In the genomic region with DNA sequence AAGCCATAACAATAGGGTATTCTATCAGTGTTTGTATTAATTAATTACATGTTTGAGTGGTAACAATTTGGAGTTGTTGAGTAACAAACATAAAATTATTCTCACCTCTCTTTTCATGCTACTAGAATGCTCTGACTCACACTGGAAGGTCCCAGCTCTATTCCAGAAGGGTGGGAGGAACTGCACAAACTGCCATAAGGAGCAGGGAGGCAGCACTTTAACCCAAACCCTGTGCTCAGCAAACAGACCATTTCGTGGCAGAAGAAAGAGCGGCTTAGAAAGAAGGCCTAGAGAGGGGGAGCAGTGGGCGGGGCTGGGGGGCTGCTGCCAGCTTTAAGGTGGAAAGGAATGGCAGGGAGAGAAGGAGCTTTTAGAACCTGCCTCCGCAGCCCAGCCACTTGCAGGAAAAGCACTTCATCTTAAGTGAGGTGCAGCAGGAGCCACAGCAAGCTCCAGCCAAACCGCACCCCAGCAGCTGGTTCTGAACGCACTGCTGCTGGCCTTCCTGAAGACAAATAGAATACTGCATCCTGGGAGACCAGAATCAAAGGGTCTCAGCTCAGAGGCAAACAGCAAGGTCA, we compare ENCODE assay signal across 20 mouse cellular contexts. TPM values are rescaled to one million over a fixed set of nuclear protein-coding genes. Genes with fewer than 3 reads are reported as not detected.
A peak's percentile ranks its signal among the peaks of the same experiment; 100 is the strongest.
DNase-seq lines count a peak whose midpoint lies in the region; ATAC-seq and TF ChIP-seq lines count a peak whose summit lies in the region.
"Had no signal": no experiment of that assay in that cellular context is flagged by ENCODE, and none has a peak within 500 bp of the region (broad histone marks: within the 10 kb centered on the region; RNA-seq: fewer than 3 reads in every experiment).

No protein-coding gene starts in this region.

- no peaks in the 10 kb centered on the region for H3K36me3 ChIP-seq in lung, postnatal 0 days (ENCODE audit: insufficient read depth, low read length)
- no peaks in the 10 kb centered on the region for H3K36me3 ChIP-seq in embryonic facial prominence, embryonic 13.5 days
- no peaks in the 10 kb centered on the region for H3K36me3 ChIP-seq in limb, embryonic 14.5 days (ENCODE audit: control insufficient read depth, insufficient read depth, low read length)
- H3K36me3 ChIP-seq: embryonic facial prominence, embryonic 12.5 days; hindbrain, embryonic 10.5 days; intestine, embryonic 15.5 days; neural tube, embryonic 12.5 days had no signal

- peak; percentile 10 for DNase-seq in gastrocnemius, adult 2 months
- DNase-seq in gastrocnemius, postnatal 25 days, result no peak
- DNase-seq in lung, postnatal 0 days (ENCODE audit: low spot score), result peak; percentile 48
- DNase-seq in lung, postnatal 25 days (ENCODE audit: low spot score), result no peak
- no peak for DNase-seq in limb, embryonic 14.5 days (ENCODE audit: low spot score)
- no peak for DNase-seq in right cerebral cortex, postnatal 10 days (ENCODE audit: low spot score in 2 of 2)
- DNase-seq: adrenal gland, postnatal 10 days; cerebellum, adult 18-20 months; cerebellum, postnatal 36 days; left cerebral cortex, postnatal 4 days; right cerebral cortex, postnatal 4 days; thymus, adult 18-20 months had no signal

- WGBS in lung, postnatal 0 days, result 17% methylated on average over 6 of the region's 6 CpGs
- whole genome bisulfite sequencing in embryonic facial prominence, embryonic 13.5 days, result 8% methylated on average over 6 of the region's 6 CpGs
- WGBS in limb, embryonic 14.5 days, result 11% methylated on average over 6 of the region's 6 CpGs

- no peak overlapping the region for H3K4me2 ChIP-seq in lung, postnatal 0 days (replicated peaks; ENCODE audit: low read depth, low read length)
- H3K4me2 ChIP-seq in embryonic facial prominence, embryonic 13.5 days, result peak overlapping the region; percentile 5; the same call in 1 of the 2 replicates
- 0 out of 2 replicates have a peak overlapping the region, but pooled peaks have one; percentile 3 for H3K4me2 ChIP-seq in limb, embryonic 14.5 days (replicated peaks; ENCODE audit: low read depth, low read length, severe bottlenecking)
- H3K4me2 ChIP-seq: embryonic facial prominence, embryonic 12.5 days; intestine, embryonic 15.5 days; neural tube, embryonic 12.5 days had no signal

- no peaks in the 10 kb centered on the region for H3K9me3 ChIP-seq in lung, postnatal 0 days (ENCODE audit: low read length)
- 0 out of 2 replicates have a peak, but pooled peaks cover 2% of the 10 kb centered on the region for H3K9me3 ChIP-seq in embryonic facial prominence, embryonic 13.5 days
- H3K9me3 ChIP-seq in limb, embryonic 14.5 days (ENCODE audit: control insufficient read depth, low read length), result no peaks in the 10 kb centered on the region
- H3K9me3 ChIP-seq: embryonic facial prominence, embryonic 12.5 days; hindbrain, embryonic 10.5 days; intestine, embryonic 15.5 days; neural tube, embryonic 12.5 days had no signal

- intact Hi-C loops in gastrocnemius, adult 2 months (cut with DNase I), result no loop called here

- no peak overlapping the region for H3K4me3 ChIP-seq in gastrocnemius, adult 2 months
- no peak overlapping the region for H3K4me3 ChIP-seq in lung, postnatal 0 days (ENCODE audit: low read depth, low read length)
- no peak overlapping the region for H3K4me3 ChIP-seq in embryonic facial prominence, embryonic 13.5 days
- no peak overlapping the region for H3K4me3 ChIP-seq in limb, embryonic 14.5 days (replicated peaks; ENCODE audit: low read length)
- H3K4me3 ChIP-seq: embryonic facial prominence, embryonic 12.5 days; hindbrain, embryonic 10.5 days; intestine, embryonic 15.5 days; layer of hippocampus, adult 2 months; neural tube, embryonic 12.5 days had no signal

- TF ChIP-seq CTCF in gastrocnemius, adult 2 months (IDR thresholded peaks at IDR 0.05), result no peak
- TF ChIP-seq CTCF in lung, postnatal 0 days (IDR thresholded peaks at IDR 0.05), result no peak

- H3K27me3 ChIP-seq in lung, postnatal 0 days (replicated peaks; ENCODE audit: insufficient read depth, low read length), result no peaks in the 10 kb centered on the region
- peaks cover 19% of the 10 kb centered on the region for H3K27me3 ChIP-seq in embryonic facial prominence, embryonic 13.5 days
- H3K27me3 ChIP-seq in limb, embryonic 14.5 days (ENCODE audit: control insufficient read depth, insufficient read depth, low read length), result no peaks in the 10 kb centered on the region

- ATAC-seq in lung, postnatal 0 days, result peak; percentile 55
- ATAC-seq in embryonic facial prominence, embryonic 13.5 days (ENCODE audit: insufficient number of reproducible peaks, insufficient read depth, low FRiP score, low TSS enrichment, low read depth), result no peak
- no peak for ATAC-seq in limb, embryonic 14.5 days (ENCODE audit: low FRiP score, low read depth)
- ATAC-seq: intestine, embryonic 15.5 days had no signal

- no peak overlapping the region for H3K27ac ChIP-seq in gastrocnemius, adult 2 months
- H3K27ac ChIP-seq in lung, postnatal 0 days (ENCODE audit: low read length), result no peak overlapping the region
- no peak overlapping the region; the same call in 1 of the 2 replicates for H3K27ac ChIP-seq in embryonic facial prominence, embryonic 13.5 days
- no peak overlapping the region for H3K27ac ChIP-seq in limb, embryonic 14.5 days (replicated peaks; ENCODE audit: low read depth, low read length)
- H3K27ac ChIP-seq: embryonic facial prominence, embryonic 12.5 days; hindbrain, embryonic 10.5 days; intestine, embryonic 15.5 days; kidney, postnatal 0 days; layer of hippocampus, adult 2 months; liver, embryonic 14.5 days; neural tube, embryonic 12.5 days had no signal

- no peak for TF ChIP-seq EP300 in lung, postnatal 0 days (IDR thresholded peaks at IDR 0.05)

- H3K4me1 ChIP-seq in lung, postnatal 0 days (ENCODE audit: insufficient read depth, low read depth, low read length), result no peaks in the 10 kb centered on the region
- H3K4me1 ChIP-seq in embryonic facial prominence, embryonic 13.5 days, result peaks cover 6% of the 10 kb centered on the region; the same call in 1 of the 2 replicates
- H3K4me1 ChIP-seq in limb, embryonic 14.5 days (ENCODE audit: control insufficient read depth, insufficient read depth, low read length), result no peaks in the 10 kb centered on the region; the same call in 1 of the 2 replicates
- H3K4me1 ChIP-seq: embryonic facial prominence, embryonic 12.5 days; neural tube, embryonic 12.5 days had no signal

- TF ChIP-seq POLR2A in limb, embryonic 14.5 days (IDR thresholded peaks at IDR 0.05; ENCODE audit: borderline replicate concordance, extremely low read depth, insufficient read depth, insufficient read length), result no peak

- no peak overlapping the region for H3K9ac ChIP-seq in lung, postnatal 0 days (replicated peaks; ENCODE audit: low read depth)
- 0 out of 2 replicates have a peak overlapping the region, but pooled peaks have one; percentile 32 for H3K9ac ChIP-seq in embryonic facial prominence, embryonic 13.5 days
- H3K9ac ChIP-seq in limb, embryonic 14.5 days (ENCODE audit: low read depth, low read length, severe bottlenecking), result peak overlapping the region; percentile 41; the same call in 1 of the 2 replicates
- H3K9ac ChIP-seq: embryonic facial prominence, embryonic 12.5 days; intestine, embryonic 15.5 days; liver, embryonic 14.5 days; neural tube, embryonic 12.5 days had no signal

RNA-seq across cellular contexts. Expression of gene Grwd1, which starts 17.8 kb away (rescaled TPM):
- 10 to 100 TPM; 14.6 to 16.0 TPM for total RNA-seq in gastrocnemius, adult 2 months (2021)
- total RNA-seq in gastrocnemius, postnatal 25 days (2021), result 10 to 100 TPM; 13.5 to 14.5 TPM
- polyA plus RNA-seq in lung, postnatal 0 days (2015; fragmentation: Nextera tagmentation; extraction: Ambion mirVana), result 14.8 and 15.1 TPM in 2 replicates
- polyA plus RNA-seq in embryonic facial prominence, embryonic 13.5 days (2015; fragmentation: Nextera tagmentation; extraction: Ambion mirVana), result 62.7 and 74.0 TPM in 2 replicates
- polyA plus RNA-seq in limb, embryonic 14.5 days (2012; rRNA removed), result 33.7 and 38.7 TPM in 2 replicates
- polyA plus RNA-seq in limb, embryonic 14.5 days (2014; fragmentation: Nextera tagmentation; extraction: Ambion mirVana), result 62.4 and 62.9 TPM in 2 replicates

RNA-seq across cellular contexts. Expression of gene Kcnj14, which starts 24.0 kb away (rescaled TPM):
- under 1 TPM in 1 of 2 experiments, not detected in 1; 0.20 TPM for total RNA-seq in gastrocnemius, adult 2 months (2021)
- total RNA-seq in gastrocnemius, postnatal 25 days (2021), result under 1 TPM; 0.19 to 0.20 TPM
- 0.20 and 0.35 TPM in 2 replicates for polyA plus RNA-seq in lung, postnatal 0 days (2015; fragmentation: Nextera tagmentation; extraction: Ambion mirVana)
- 2.2 TPM in 2 replicates for polyA plus RNA-seq in embryonic facial prominence, embryonic 13.5 days (2015; fragmentation: Nextera tagmentation; extraction: Ambion mirVana)
- 1.7 and 3.5 TPM in 2 replicates for polyA plus RNA-seq in limb, embryonic 14.5 days (2012; rRNA removed)
- polyA plus RNA-seq in limb, embryonic 14.5 days (2014; fragmentation: Nextera tagmentation; extraction: Ambion mirVana), result 1.1 and 1.4 TPM in 2 replicates

RNA-seq across cellular contexts. Expression of gene Kdelr1, which starts 24.0 kb away (rescaled TPM):
- total RNA-seq in gastrocnemius, adult 2 months (2021), result 10 to 100 TPM; 63.2 to 65.6 TPM
- 10 to 100 TPM; 53.4 to 64.2 TPM for total RNA-seq in gastrocnemius, postnatal 25 days (2021)
- 56.2 and 57.3 TPM in 2 replicates for polyA plus RNA-seq in lung, postnatal 0 days (2015; fragmentation: Nextera tagmentation; extraction: Ambion mirVana)
- polyA plus RNA-seq in embryonic facial prominence, embryonic 13.5 days (2015; fragmentation: Nextera tagmentation; extraction: Ambion mirVana), result 62.6 and 74.4 TPM in 2 replicates
- polyA plus RNA-seq in limb, embryonic 14.5 days (2012; rRNA removed), result 374 and 521 TPM in 2 replicates
- polyA plus RNA-seq in limb, embryonic 14.5 days (2014; fragmentation: Nextera tagmentation; extraction: Ambion mirVana), result 140 and 163 TPM in 2 replicates

RNA-seq across cellular contexts. Expression of gene Grin2d, which starts 29.6 kb away (rescaled TPM):
- under 1 TPM; 0.13 to 0.14 TPM for total RNA-seq in gastrocnemius, adult 2 months (2021)
- total RNA-seq in gastrocnemius, postnatal 25 days (2021), result under 1 TPM; 0.32 to 0.46 TPM
- 0.62 and 0.75 TPM in 2 replicates for polyA plus RNA-seq in lung, postnatal 0 days (2015; fragmentation: Nextera tagmentation; extraction: Ambion mirVana)
- polyA plus RNA-seq in embryonic facial prominence, embryonic 13.5 days (2015; fragmentation: Nextera tagmentation; extraction: Ambion mirVana), result 0.56 and 0.72 TPM in 2 replicates
- 4.9 and 7.4 TPM in 2 replicates for polyA plus RNA-seq in limb, embryonic 14.5 days (2012; rRNA removed)
- 0.59 and 0.61 TPM in 2 replicates for polyA plus RNA-seq in limb, embryonic 14.5 days (2014; fragmentation: Nextera tagmentation; extraction: Ambion mirVana)

RNA-seq across cellular contexts. Expression of gene Cyth2, which starts 34.2 kb away (rescaled TPM):
- total RNA-seq in gastrocnemius, adult 2 months (2021), result 10 to 100 TPM; 29.6 to 33.2 TPM
- 10 to 100 TPM; 28.2 to 33.8 TPM for total RNA-seq in gastrocnemius, postnatal 25 days (2021)
- 105 and 113 TPM in 2 replicates for polyA plus RNA-seq in lung, postnatal 0 days (2015; fragmentation: Nextera tagmentation; extraction: Ambion mirVana)
- polyA plus RNA-seq in embryonic facial prominence, embryonic 13.5 days (2015; fragmentation: Nextera tagmentation; extraction: Ambion mirVana), result 133 and 138 TPM in 2 replicates
- 100 and 105 TPM in 2 replicates for polyA plus RNA-seq in limb, embryonic 14.5 days (2012; rRNA removed)
- polyA plus RNA-seq in limb, embryonic 14.5 days (2014; fragmentation: Nextera tagmentation; extraction: Ambion mirVana), result 91.7 and 113 TPM in 2 replicates

Comparison
In these comparisons a context has a peak if more than half of its experiments do, and no peak if none do; other contexts are left out.
1. DNase-seq: peak in gastrocnemius, adult 2 months (single experiment) and lung, postnatal 0 days (single experiment); none in gastrocnemius, postnatal 25 days (single experiment), lung, postnatal 25 days (single experiment), limb, embryonic 14.5 days (single experiment) and right cerebral cortex, postnatal 10 days (0 of 2).